Mouse (Mus musculus) hindlimb bud, embryonic 11.5 days (tissue): Measurements from ENCODE around the gene Rps27rt.
"Not testable (repeated sequence)": the region's sequence is repeated elsewhere in the genome, so short reads cannot be mapped to it uniquely, and the experiment has no call there.

Experiments used
- DNase-seq: peaks from one replicate; pipeline ENCODE4 v3.0.0-alpha.2; 2012; ENCODE audit warnings: low read depth, low spot score; ENCODE audit errors: extremely low spot score

Gene Rps27rt

DNA sequence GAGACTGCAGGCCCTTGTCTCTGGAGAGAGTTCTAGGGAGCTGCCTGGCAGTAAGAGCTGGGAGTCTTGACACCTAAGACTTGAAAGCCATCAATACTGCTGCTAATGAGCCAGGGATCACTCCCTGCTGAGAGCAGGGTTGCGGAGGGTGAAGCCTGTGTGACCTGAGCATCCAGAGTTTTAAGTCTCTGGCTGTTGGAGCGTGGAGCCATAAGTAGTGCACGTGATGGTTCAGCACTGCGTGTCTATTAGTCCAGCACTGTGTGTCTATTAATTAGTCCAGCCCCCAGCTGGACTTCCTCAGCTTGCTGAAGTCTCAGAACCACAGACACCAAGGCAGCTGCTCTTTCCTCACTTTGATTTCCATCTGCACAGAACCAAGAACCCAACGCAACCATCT lies 3.8 kb upstream of the Rps27rt start:
- no peak for DNase-seq

GRCm38 (mm10) chr9:114985741-114986140 lies 3.2 kb upstream of the Rps27rt start:
- no peak for DNase-seq

GRCm38 (mm10) chr9:114979969-114980368 lies 2.6 kb downstream of the Rps27rt start:
- no peak for DNase-seq

GRCm38 (mm10) chr9:114978281-114979111 lies 4.0 kb downstream of the Rps27rt start, which contains the start of gene Osbpl10:
Gene Osbpl10, plus strand, starts transcription at chr9:114978569.
- no peak for DNase-seq

- DNase-seq = no peak
Observed at GRCm38 (mm10) chr9:114977461-114978280, 4.9 kb downstream of the Rps27rt start.

DNA sequence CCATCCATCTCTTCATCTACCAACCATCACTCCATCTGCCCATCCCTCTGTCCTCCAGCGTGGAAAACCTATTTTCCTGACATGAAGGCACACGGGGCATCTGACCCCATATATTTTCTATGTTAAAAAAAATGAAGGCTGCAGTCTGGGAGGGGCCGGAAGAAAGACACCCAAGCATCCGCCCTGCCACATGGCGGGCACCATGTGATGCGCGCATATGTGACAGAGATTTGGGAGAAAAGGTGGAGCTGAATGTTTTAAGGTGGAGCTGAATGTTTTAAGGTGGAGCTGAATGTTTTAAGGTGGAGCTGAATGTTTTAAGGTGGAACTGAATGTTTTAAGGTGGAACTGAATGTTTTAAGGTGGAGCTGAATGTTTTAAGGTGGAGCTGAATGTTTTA lies 16.3 kb downstream of the Rps27rt start:
- DNase-seq = not testable (repeated sequence)

- DNase-seq = no peak
Observed at GRCm38 (mm10) chr9:114964093-114964492, 18.4 kb downstream of the Rps27rt start.

GRCm38 (mm10) chr9:114960844-114961243 lies 21.7 kb downstream of the Rps27rt start:
- no peak for DNase-seq

DNA sequence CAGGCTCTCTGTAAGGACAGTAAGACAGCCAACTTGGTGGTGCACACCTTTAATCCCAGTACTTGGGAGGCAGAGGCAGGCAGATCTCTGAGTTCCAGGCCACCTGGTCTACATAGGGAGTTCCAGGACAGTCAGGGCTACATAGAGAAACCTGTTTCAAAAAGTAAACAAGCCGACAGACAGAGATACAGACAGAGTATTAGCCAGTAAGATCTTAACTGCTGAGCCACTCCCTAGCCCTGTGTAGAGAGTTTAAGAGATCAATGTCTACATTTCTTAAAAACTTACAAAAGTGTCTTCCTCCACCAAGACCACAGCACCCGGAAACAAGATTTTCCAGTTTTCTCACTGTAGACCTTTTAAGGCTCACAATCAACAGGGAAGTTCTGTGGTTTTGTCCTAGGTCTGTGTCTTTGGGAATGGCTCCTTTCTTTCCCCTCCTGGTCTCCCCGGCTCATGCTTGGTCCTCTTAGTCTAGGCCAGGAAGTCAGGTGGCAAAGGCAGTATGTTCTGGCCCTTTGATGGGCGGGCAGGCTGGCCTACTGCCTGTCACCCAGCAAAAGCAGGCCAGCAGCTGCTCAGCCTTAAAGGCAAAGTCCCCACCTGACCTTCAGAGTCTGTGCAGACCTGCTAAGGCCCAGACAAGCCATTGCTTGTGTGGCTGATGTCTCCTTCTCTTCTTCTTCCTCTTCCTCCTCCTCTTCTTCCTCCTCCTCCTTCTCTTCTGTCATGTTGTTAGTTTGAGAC lies 22.3 kb downstream of the Rps27rt start:
- DNase-seq = no peak

DNA sequence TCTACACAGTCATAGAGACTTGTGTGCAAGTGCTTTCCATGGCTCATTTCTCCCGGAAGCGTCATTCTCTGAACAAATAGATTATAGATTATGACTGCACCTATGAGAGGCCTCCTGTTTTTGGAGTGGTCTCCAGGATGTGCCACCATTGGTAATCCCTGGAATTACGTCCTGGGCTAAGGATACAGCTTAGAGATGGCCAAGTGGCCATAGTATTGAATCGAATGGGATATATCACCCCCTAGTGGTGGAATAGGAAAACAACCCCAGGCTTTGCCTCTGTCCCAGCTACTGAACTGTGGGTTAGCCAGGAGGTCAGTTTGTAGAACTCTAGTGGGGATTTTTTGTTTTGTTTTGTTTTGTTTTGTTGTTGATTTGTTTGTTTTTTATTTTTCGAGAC lies 25.6 kb downstream of the Rps27rt start:
- DNase-seq = peak; percentile 53

- DNase-seq = no peak
Observed at GRCm38 (mm10) chr9:114955340-114955739, 27.2 kb downstream of the Rps27rt start.

- no peak for DNase-seq
Observed at GRCm38 (mm10) chr9:114952866-114953265, 29.7 kb downstream of the Rps27rt start.

- DNase-seq = no peak
Observed at GRCm38 (mm10) chr9:114948395-114948794, 34.1 kb downstream of the Rps27rt start.

DNA sequence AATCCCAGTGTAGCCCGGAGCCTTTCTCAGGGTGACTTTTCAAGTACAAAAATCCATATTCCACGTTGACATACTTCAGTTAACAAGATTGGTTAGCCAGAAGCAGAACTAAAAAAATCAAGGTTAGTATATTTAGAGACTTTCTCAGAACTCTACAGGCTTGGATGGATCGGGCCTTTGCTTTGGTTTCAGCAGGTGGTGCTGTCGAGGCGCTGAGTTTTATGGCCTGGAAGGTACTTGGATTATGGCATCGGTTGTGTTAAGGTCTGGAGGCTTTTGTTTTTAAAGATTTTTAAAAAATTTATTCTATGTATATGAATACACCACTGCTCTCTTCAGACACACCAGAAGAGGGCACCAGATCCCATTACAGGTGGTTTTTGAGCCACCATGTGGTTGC lies 37.0 kb downstream of the Rps27rt start:
- DNase-seq = no peak

DNA sequence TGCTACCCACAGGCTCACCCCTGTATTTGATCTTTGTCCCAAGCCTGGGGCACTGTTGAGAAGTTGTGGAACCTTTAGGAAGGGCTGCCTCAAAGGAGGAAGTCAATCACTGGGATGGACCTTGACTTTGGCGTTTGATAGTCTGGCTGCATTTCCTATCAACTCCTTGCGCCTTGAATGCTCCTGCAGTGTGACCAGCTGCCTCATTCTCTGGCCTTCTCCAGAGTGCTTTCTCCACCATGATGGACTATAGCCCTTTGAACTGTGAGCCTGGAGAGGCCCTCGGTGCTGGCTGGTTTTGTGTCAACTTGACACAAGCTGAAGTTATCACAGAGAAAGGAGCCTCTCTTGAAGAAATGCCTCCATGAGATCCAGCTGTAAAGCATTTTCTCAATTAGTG lies 37.9 kb downstream of the Rps27rt start:
- no peak for DNase-seq

- no peak for DNase-seq
Observed at GRCm38 (mm10) chr9:114936687-114937086, 45.9 kb downstream of the Rps27rt start.

GRCm38 (mm10) chr9:114935321-114935720 lies 47.2 kb downstream of the Rps27rt start:
- DNase-seq = no peak

GRCm38 (mm10) chr9:114934231-114934630 lies 48.3 kb downstream of the Rps27rt start:
- no peak for DNase-seq

- DNase-seq = peak; percentile 56
Observed at GRCm38 (mm10) chr9:114933723-114934171, 48.8 kb downstream of the Rps27rt start, which contains the start of gene Gpd1l. Gene Gpd1l, minus strand, starts transcription at chr9:114933987.

DNA sequence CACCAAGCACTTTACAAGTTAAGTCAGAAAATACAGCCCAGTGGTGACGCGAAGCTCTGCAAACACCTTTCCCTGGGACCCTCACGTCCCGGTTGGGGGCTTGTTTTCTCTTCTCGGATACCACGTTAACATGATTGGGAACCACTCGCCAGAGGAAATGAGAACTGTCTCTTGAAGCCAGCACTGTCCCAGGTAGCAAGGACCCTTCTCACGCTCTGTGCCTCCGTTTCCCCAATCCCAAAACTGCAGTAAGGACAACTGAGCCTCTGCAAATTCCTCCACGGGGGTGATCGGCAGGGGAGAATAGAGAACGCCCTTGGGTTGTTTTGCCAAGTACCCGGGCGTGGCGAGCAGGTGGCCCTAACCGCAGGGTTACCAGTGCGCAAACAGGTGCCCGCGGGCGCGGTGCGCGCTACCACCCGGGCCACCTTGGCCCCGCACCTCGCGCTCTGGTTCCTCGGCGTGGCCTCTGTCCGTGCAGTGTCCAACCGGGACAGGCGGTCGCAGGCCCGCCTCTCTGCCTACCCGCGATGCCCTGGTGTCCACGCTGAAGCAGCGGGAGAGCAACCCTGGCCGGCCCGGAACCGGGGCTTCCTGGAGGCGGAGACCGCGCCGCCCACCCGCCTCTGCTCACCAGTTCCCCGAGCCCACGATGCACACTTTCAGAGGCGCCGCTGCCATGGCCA lies 49.4 kb downstream of the Rps27rt start:
- DNase-seq = no peak

GRCm38 (mm10) chr9:114932607-114933006 lies 49.9 kb downstream of the Rps27rt start:
- no peak for DNase-seq
